Mouse (Mus musculus) kidney, embryonic 14.5 days (tissue): ENCODE data around the gene Spdya. TPM values are rescaled to one million over a fixed set of nuclear protein-coding genes. Genes with fewer than 3 reads are reported as not detected.
"Not testable (repeated sequence)": the region's sequence is repeated elsewhere in the genome, so short reads cannot be mapped to it uniquely, and the experiment has no call there.

Source experiments
- ATAC-seq: fragments of 200-750 bp; cut with Nextera tagmentation; 2 replicates; pipeline ENCODE4 v1.8.0; 2017; ENCODE audit warnings: moderate number of reproducible peaks, mild to moderate bottlenecking, moderate TSS enrichment, moderate library complexity; ENCODE audit not compliant: low FRiP score, low TSS enrichment
- H3K27ac ChIP-seq: fragments of 300-500 bp; sonication (generic); 2 replicates; pipeline ENCODE4 v1.5.1; 2014; ENCODE audit warnings: low read depth, mild to moderate bottlenecking, low read length, moderate library complexity, mixed read lengths
- H3K27me3 ChIP-seq: fragments of 300-500 bp; sonication (generic); 2 replicates; pipeline ENCODE4 v1.6.1; 2014; ENCODE audit warnings: mild to moderate bottlenecking, low read length; ENCODE audit not compliant: control insufficient read depth, insufficient read depth
- H3K36me3 ChIP-seq: fragments of 300-500 bp; sonication (generic); 2 replicates; pipeline ENCODE4 v1.6.1; 2014; ENCODE audit warnings: low read length, mixed read lengths; ENCODE audit not compliant: control insufficient read depth, insufficient read depth
- H3K4me1 ChIP-seq: fragments of 300-500 bp; sonication (generic); 2 replicates; pipeline ENCODE4 v1.6.1; 2014; ENCODE audit warnings: low read length, mixed read lengths; ENCODE audit not compliant: control insufficient read depth, insufficient read depth
- H3K4me2 ChIP-seq: fragments of 300-500 bp; sonication (generic); replicated peaks from 2 replicates; pipeline ENCODE4 v1.6.1; 2014; ENCODE audit warnings: low read depth, mild to moderate bottlenecking, low read length
- H3K4me3 ChIP-seq: fragments of 300-500 bp; sonication (generic); 2 replicates; pipeline ENCODE4 v1.5.1; 2014; ENCODE audit warnings: mild to moderate bottlenecking, low read length
- H3K9ac ChIP-seq: fragments of 300-500 bp; sonication (generic); 2 replicates; pipeline ENCODE4 v1.6.1; 2014; ENCODE audit warnings: low read depth, mild to moderate bottlenecking, low read length, moderate library complexity
- H3K9me3 ChIP-seq: fragments of 300-500 bp; sonication (generic); 2 replicates; pipeline ENCODE4 v1.6.1; 2016; ENCODE audit warnings: low read length; ENCODE audit not compliant: control insufficient read depth
- WGBS: fragments of 180-500 bp; shearing (Covaris S2); extraction: QIAGEN DNeasy Blood & Tissue Kit; methylation state at CpG from one replicate; pipeline ENCODE4 v1.1.7; 2014; 5-methylcytosine and 5-hydroxymethylcytosine counted together
- polyA plus RNA-seq: library from polyadenylated mRNA; unstranded; fragments of >200 nt; fragmentation: Nextera tagmentation; extraction: Ambion mirVana; gene quantifications from 2 replicates; pipeline ENCODE4 v1.2.1, GENCODE M21; 2014

Gene Spdya
- polyA plus RNA-seq, result 0.66 and 1.5 TPM in 2 replicates

- Histone ChIP-seq H3K9me3 (no peaks in the 10 kb centered on the region), H3K27ac (no peak within 1 kb of the TSS), H3K9ac (peak within 1 kb of the TSS; percentile 67), H3K4me3 (peak within 1 kb of the TSS; percentile 74), H3K36me3 (no peaks in the 10 kb centered on the region), H3K27me3 (peaks cover 21% of the 10 kb centered on the region), H3K4me1 (0 out of 2 replicates have a peak, but pooled peaks cover 4% of the 10 kb centered on the region), H3K4me2 (peak within 1 kb of the TSS; percentile 100)
- peak; percentile 96 for ATAC-seq
- under 1% methylated on average over 74 of the region's 78 CpGs for WGBS
Measured at GRCm38 (mm10) chr17:71551757-71552451, at the start of gene Spdya. Gene Spdya (plus strand): TSS chr17:71552061.

- peaks cover 82% of the 10 kb centered on the region for H3K36me3 ChIP-seq
- no peak overlapping the region for H3K9ac ChIP-seq
- ATAC-seq, result no peak
- no peaks in the 10 kb centered on the region for H3K27me3 ChIP-seq
- H3K4me2 ChIP-seq, result no peak overlapping the region
- H3K27ac ChIP-seq, result no peak overlapping the region
- H3K4me1 ChIP-seq, result no peaks in the 10 kb centered on the region
- no peak overlapping the region for H3K4me3 ChIP-seq
- no peaks in the 10 kb centered on the region for H3K9me3 ChIP-seq
- 94% methylated on average over 8 of the region's 8 CpGs for WGBS
Measured at GRCm38 (mm10) chr17:71506832-71507231, 45.0 kb upstream of the Spdya start.

GRCm38 (mm10) chr17:71510297-71510696 lies 41.6 kb upstream of the Spdya start:
- Histone ChIP-seq H3K36me3 (peaks cover 80% of the 10 kb centered on the region), H3K9ac (no peak overlapping the region), H3K27me3 (no peaks in the 10 kb centered on the region), H3K4me3 (no peak overlapping the region), H3K9me3 (no peaks in the 10 kb centered on the region), H3K4me1 (no peaks in the 10 kb centered on the region), H3K27ac (no peak overlapping the region), H3K4me2 (no peak overlapping the region)
- 96% methylated on average over 11 of the region's 11 CpGs for WGBS
- no peak for ATAC-seq

GRCm38 (mm10) chr17:71526302-71526708 lies 25.6 kb upstream of the Spdya start:
- Histone ChIP-seq H3K27ac (peak overlapping the region; percentile 96), H3K36me3 (peaks cover 15% of the 10 kb centered on the region), H3K27me3 (no peaks in the 10 kb centered on the region), H3K9me3 (no peaks in the 10 kb centered on the region), H3K4me1 (no peaks in the 10 kb centered on the region; the same call in none of the 2 replicates), H3K9ac (peak overlapping the region; percentile 68), H3K4me3 (peak overlapping the region; percentile 80), H3K4me2 (peak overlapping the region; percentile 65)
- peak; percentile 65 for ATAC-seq
- under 1% methylated on average over 13 of the region's 13 CpGs for WGBS

- Histone ChIP-seq H3K27ac (peak within 1 kb of the TSS; percentile 96), H3K36me3 (peaks cover 11% of the 10 kb centered on the region), H3K4me1 (no peaks in the 10 kb centered on the region; the same call in none of the 2 replicates), H3K4me3 (peak within 1 kb of the TSS; percentile 80), H3K27me3 (no peaks in the 10 kb centered on the region), H3K9ac (peak within 1 kb of the TSS; percentile 68), H3K9me3 (no peaks in the 10 kb centered on the region), H3K4me2 (peak within 1 kb of the TSS; percentile 65)
- peak; percentile 99 for ATAC-seq
- WGBS, result under 1% methylated on average over 66 of the region's 66 CpGs
Measured at GRCm38 (mm10) chr17:71526711-71527564, 24.9 kb upstream of the Spdya start, which contains the start of gene Ndc80. Gene Ndc80 (minus strand): TSS chr17:71526857.

- Histone ChIP-seq H3K4me3 (no peak overlapping the region), H3K4me1 (no peaks in the 10 kb centered on the region; the same call in none of the 2 replicates), H3K4me2 (no peak overlapping the region; the same call in 1 of the 2 replicates), H3K27me3 (no peaks in the 10 kb centered on the region), H3K36me3 (peaks cover 3% of the 10 kb centered on the region), H3K27ac (no peak overlapping the region), H3K9ac (no peak overlapping the region), H3K9me3 (no peaks in the 10 kb centered on the region)
- ATAC-seq, result no peak
Measured at GRCm38 (mm10) chr17:71528042-71528441, 23.8 kb upstream of the Spdya start.

- H3K27ac ChIP-seq, H3K4me3 ChIP-seq, H3K9ac ChIP-seq, H3K9me3 ChIP-seq, H3K4me1 ChIP-seq, H3K4me2 ChIP-seq, H3K36me3 ChIP-seq, H3K27me3 ChIP-seq, ATAC-seq: not testable (repeated sequence)
- WGBS, result 83% methylated on average over 1 of the region's 1 CpGs
Measured at GRCm38 (mm10) chr17:71535595-71535994, 16.3 kb upstream of the Spdya start.

GRCm38 (mm10) chr17:71537164-71537563 lies 14.7 kb upstream of the Spdya start:
- Histone ChIP-seq H3K9me3 (no peaks in the 10 kb centered on the region), H3K36me3 (no peaks in the 10 kb centered on the region), H3K27me3 (no peaks in the 10 kb centered on the region), H3K4me2 (no peak overlapping the region), H3K4me3 (no peak overlapping the region), H3K9ac (no peak overlapping the region), H3K27ac (no peak overlapping the region), H3K4me1 (no peaks in the 10 kb centered on the region)
- no peak for ATAC-seq
- WGBS, result 61% methylated on average over 3 of the region's 3 CpGs

- H3K27me3 ChIP-seq, result peaks cover 16% of the 10 kb centered on the region
- H3K9ac ChIP-seq, result no peak overlapping the region
- ATAC-seq, result no peak
- H3K4me2 ChIP-seq, result no peak overlapping the region
- no peaks in the 10 kb centered on the region for H3K36me3 ChIP-seq
- no peak overlapping the region for H3K4me3 ChIP-seq
- H3K9me3 ChIP-seq, result no peaks in the 10 kb centered on the region
- 0 out of 2 replicates have a peak, but pooled peaks cover 4% of the 10 kb centered on the region for H3K4me1 ChIP-seq
- no peak overlapping the region for H3K27ac ChIP-seq
- 0% methylated on average over 1 of the region's 1 CpGs for WGBS
Measured at GRCm38 (mm10) chr17:71548586-71548985, 3.3 kb upstream of the Spdya start.
